Mouse (Mus musculus) forebrain, embryonic 12.5 days (tissue): ENCODE measurements around the gene Vmn2r2. TPM values are rescaled to one million over a fixed set of nuclear protein-coding genes. Genes with fewer than 3 reads are reported as not detected.

Experiments used
- ATAC-seq: fragments of 200-750 bp; cut with Nextera tagmentation; 2 replicates; pipeline ENCODE4 v1.8.0; 2017; ENCODE audit warnings: moderate TSS enrichment; ENCODE audit not compliant: low FRiP score
- H3K27ac ChIP-seq: fragments of 300-500 bp; sonication (generic); 2 replicates; pipeline ENCODE4 v1.5.1; 2016; ENCODE audit warnings: mild to moderate bottlenecking
- H3K27me3 ChIP-seq: fragments of 300-500 bp; sonication (generic); 2 replicates; pipeline ENCODE4 v1.6.1; 2016; ENCODE audit warnings: mild to moderate bottlenecking
- H3K36me3 ChIP-seq: fragments of 300-500 bp; sonication (generic); replicated peaks from 2 replicates; pipeline ENCODE4 v1.6.1; 2016; ENCODE audit warnings: mild to moderate bottlenecking
- H3K4me1 ChIP-seq: fragments of 300-500 bp; sonication (generic); 2 replicates; pipeline ENCODE4 v1.6.1; 2016
- H3K4me2 ChIP-seq: fragments of 300-500 bp; sonication (generic); 2 replicates; pipeline ENCODE4 v1.6.1; 2016; ENCODE audit warnings: mild to moderate bottlenecking, moderate library complexity
- H3K4me3 ChIP-seq: fragments of 300-500 bp; sonication (generic); replicated peaks from 2 replicates; pipeline ENCODE4 v1.5.1; 2016; ENCODE audit warnings: mild to moderate bottlenecking
- H3K9ac ChIP-seq: fragments of 300-500 bp; sonication (generic); 2 replicates; pipeline ENCODE4 v1.6.1; 2016; ENCODE audit warnings: mild to moderate bottlenecking
- H3K9me3 ChIP-seq: fragments of 300-500 bp; sonication (generic); 2 replicates; pipeline ENCODE4 v1.6.1; 2016
- WGBS: fragments of 180-500 bp; shearing (Covaris S2); methylation state at CpG from one replicate; pipeline ENCODE4 v1.1.7; 2016; 5-methylcytosine and 5-hydroxymethylcytosine counted together
- polyA plus RNA-seq: library from polyadenylated mRNA; unstranded; fragments of >200 nt; fragmentation: Nextera tagmentation; extraction: Ambion mirVana; gene quantifications from 2 replicates; pipeline ENCODE4 v1.2.1, GENCODE M21; 2016

Gene Vmn2r2
- polyA plus RNA-seq: 0.04 TPM in 1 of 2 replicates, not detected in the other

- WGBS: 80% methylated on average over 2 of the region's 2 CpGs
- Histone ChIP-seq H3K9ac (no peak within 1 kb of the TSS), H3K9me3 (no peaks in the 10 kb centered on the region), H3K4me1 (no peaks in the 10 kb centered on the region), H3K36me3 (no peaks in the 10 kb centered on the region), H3K4me3 (no peak within 1 kb of the TSS), H3K27me3 (no peaks in the 10 kb centered on the region), H3K4me2 (no peak within 1 kb of the TSS), H3K27ac (no peak within 1 kb of the TSS)
- no peak for ATAC-seq
These were observed at the start of gene Vmn2r2 for GRCm38 (mm10) chr3:64141878-64142508. Vmn2r2 (minus strand) TSS chr3:64141928.

DNA sequence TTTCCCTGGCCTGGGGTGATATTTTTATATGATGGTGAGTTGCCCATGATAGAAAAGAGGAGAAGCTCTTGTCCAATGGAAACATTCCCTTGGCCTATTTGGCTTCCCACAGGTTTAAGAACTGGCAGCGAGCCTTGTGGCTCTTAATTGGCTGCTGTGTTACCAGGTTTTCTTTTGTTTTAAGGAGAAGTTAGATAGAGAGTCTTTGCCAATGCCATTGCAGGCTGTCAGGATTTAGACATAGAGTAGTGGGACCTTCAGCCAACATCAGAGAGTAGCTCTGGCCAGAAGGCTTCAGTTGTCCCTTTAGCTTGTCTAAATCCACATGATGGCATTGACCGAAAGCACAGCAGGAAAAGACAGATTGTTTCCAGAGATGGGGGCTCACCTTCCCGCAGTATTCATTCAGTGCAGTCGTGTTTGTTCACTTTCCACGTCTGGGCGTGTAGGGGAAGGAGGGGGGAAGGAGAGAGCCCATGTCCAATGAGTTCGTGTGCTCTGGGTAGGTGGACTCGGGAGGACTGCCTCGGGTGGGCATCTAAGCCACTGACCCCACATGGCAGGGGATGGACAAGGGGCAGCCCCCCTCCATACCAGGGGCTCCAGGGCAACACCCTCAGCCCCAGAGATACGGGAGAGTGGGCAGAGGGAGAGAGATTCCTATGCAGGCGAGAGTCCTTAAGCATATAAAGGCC, 28.2 kb downstream of the Vmn2r2 start:
- Histone ChIP-seq H3K36me3 (no peaks in the 10 kb centered on the region), H3K9ac (no peak overlapping the region), H3K4me1 (no peaks in the 10 kb centered on the region), H3K4me3 (no peak overlapping the region), H3K4me2 (no peak overlapping the region), H3K27me3 (no peaks in the 10 kb centered on the region), H3K27ac (peak overlapping the region; percentile 61), H3K9me3 (no peaks in the 10 kb centered on the region)
- WGBS: 70% methylated on average over 11 of the region's 11 CpGs
- peak; percentile 68; the same call in 1 of the 2 replicates for ATAC-seq

DNA sequence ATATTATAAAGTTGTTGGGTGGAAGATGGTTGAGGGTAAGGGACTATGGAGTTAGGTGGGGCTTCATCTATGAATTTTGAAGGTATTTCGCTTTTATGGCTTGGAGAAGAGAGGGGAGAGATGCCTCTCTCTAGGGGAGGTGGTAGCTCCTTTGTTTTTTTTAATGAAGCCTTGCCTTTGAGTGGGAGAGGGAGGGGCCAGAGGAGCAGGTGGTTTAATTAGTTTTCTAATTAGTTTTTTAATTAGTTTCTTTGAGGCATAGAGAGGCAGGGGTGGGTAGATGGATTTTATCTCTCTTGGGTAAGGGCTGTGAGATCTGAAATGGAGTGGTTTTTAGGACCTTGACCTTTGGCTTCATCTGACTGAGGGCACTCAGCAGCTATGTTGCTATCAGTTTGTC, 29.0 kb downstream of the Vmn2r2 start:
- no peak overlapping the region for H3K4me3 ChIP-seq
- no peaks in the 10 kb centered on the region for H3K27me3 ChIP-seq
- no peak overlapping the region for H3K4me2 ChIP-seq
- no peak overlapping the region for H3K27ac ChIP-seq
- peak; percentile 84 for ATAC-seq
- no peaks in the 10 kb centered on the region for H3K9me3 ChIP-seq
- H3K36me3 ChIP-seq: no peaks in the 10 kb centered on the region
- H3K9ac ChIP-seq: no peak overlapping the region
- 57% methylated on average over 1 of the region's 1 CpGs for WGBS
- no peaks in the 10 kb centered on the region for H3K4me1 ChIP-seq

DNA sequence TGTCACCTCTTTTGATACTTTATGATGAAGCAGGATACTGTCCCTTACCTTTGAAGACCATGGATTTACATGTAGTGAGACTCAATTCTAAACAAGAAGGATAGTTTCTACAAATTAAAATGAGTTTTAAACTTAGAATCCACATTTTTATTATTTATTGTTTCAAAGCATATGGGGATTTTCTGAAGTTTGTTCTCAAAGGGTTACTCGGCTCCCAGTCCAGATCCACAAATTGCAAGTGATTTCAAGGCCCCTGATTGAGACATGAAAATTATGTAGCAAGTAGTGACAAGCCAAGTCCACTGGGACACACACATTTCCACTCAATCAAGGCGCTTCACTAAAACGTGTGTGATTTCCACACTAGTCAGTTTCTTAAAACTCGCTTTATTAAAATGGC, 60.5 kb downstream of the Vmn2r2 start, which contains the start of gene Vmn2r1:
Vmn2r1 (plus strand) TSS at position 301 of the 400 bp plus-strand sequence.
- WGBS: 94% methylated on average over 4 of the region's 4 CpGs
- H3K27me3 ChIP-seq: no peaks in the 10 kb centered on the region
- no peaks in the 10 kb centered on the region for H3K9me3 ChIP-seq
- no peak within 1 kb of the TSS for H3K4me2 ChIP-seq
- no peak for ATAC-seq
- no peak within 1 kb of the TSS for H3K9ac ChIP-seq
- no peaks in the 10 kb centered on the region for H3K36me3 ChIP-seq
- H3K27ac ChIP-seq: no peak within 1 kb of the TSS
- no peaks in the 10 kb centered on the region for H3K4me1 ChIP-seq
- no peak within 1 kb of the TSS for H3K4me3 ChIP-seq

Other genes starting within 250 kb of the Vmn2r2 start
- gene Plch1, start 242.5 kb downstream of the Vmn2r2 start, polyA plus RNA-seq: 25.0 and 26.0 TPM in 2 replicates
- gene E130311K13Rik, start 212.5 kb downstream of the Vmn2r2 start, polyA plus RNA-seq: 2.9 and 3.0 TPM in 2 replicates
- 13.8 and 15.4 TPM in 2 replicates for gene Slc33a1, start 177.2 kb downstream of the Vmn2r2 start, polyA plus RNA-seq
- 63.4 and 68.1 TPM in 2 replicates for gene Gmps, start 165.8 kb downstream of the Vmn2r2 start, polyA plus RNA-seq
- gene Vmn2r1, start 60.4 kb downstream of the Vmn2r2 start, polyA plus RNA-seq: 0.10 and 0.15 TPM in 2 replicates
- not detected in 2 replicates for gene Vmn2r3, start 147.8 kb upstream of the Vmn2r2 start, polyA plus RNA-seq